Mouse (Mus musculus) T-cell, adult 2 months (primary cell): ENCODE measurements around the gene B230104I21Rik.

Experiments used
- DNase-seq: peaks from one replicate; pipeline ENCODE4 v3.0.0; 2022; ENCODE audit warnings: low spot score

Gene B230104I21Rik

DNA sequence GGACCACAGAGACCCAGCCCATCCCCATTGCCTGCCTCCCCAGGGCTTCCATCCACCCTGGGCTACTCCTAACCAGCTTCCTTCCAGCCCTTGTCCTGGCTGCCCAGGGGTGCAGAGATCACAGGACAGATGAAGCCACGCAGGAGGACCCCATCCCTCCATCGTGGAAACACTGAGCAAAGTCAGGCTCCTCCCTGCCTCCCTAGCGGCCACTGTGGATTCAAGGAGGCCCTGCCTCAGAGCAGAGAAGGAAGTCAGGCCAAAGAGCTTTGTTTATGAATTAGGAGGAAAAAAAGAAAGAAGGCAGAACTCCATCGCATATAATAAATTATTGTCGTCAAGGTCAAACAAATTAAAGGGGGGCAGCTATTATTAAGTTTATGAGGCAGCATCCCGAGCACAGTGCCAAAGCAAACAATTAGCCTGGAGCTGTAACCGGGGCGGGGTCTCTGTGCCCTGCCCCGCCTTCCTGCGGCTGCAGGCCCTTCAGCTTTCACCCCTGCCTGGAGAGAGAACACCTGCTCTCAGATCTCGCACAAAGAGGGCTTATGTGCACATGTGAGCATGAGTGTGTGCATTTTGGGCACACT is 12.4 kb downstream of the B230104I21Rik start:
- no peak for DNase-seq

DNA sequence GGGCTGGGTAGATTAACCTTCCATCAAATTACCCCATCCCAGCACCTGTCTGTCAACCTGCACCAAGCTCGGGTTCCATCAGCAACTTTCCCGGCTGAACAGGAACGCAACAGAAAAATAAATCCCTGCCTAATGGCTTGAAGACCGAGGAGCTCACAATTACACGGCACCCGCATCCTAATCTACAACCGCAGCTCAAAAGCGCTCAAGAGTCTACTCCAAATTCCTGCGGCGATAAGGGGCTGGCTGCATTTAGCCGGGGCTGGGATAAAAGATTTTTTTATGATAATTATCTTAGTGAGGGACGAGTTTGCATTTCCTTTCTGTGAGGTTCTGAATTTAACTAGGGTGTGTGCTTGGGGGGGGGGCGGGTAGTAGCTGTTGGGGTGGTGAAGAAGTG is 16.3 kb downstream of the B230104I21Rik start:
- DNase-seq: no peak

DNA sequence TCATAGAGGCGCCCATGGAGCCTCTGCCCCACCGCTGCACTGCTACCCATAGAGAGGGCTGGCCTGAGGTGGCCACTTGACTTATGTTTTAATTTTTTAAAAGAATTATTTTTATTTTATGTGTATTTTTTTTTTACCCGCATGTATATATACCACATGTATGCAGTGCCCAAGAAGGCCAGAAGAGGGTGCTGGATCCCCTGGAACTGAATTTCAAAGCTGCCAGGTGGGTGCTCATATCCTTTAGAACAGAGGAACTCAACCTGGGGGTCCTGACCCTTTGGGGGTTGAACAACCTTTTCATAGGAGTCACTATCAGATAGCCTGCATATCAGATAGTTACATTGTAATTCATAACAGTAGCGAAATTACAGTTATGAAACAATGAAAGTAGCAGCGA is 19.5 kb downstream of the B230104I21Rik start:
- no peak for DNase-seq

DNA sequence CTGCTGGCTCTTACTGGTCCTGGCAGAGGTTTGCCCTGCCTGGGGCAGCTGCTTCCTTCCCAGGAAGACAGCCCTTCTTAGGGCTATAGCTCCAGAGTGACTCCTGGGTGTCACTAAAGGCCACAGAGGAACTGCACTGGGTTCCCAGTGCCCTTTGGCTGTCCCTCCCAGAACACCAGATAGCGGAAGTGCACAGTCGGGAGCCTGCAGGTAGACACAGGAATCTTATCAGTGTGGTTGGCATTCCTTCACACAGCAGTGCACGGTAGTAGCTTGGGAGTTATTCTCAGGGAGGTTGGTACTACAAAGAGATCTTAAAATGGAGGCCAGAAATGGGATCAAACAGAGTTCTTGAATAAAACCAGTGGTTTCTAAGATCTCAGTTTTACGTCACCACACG is 22.4 kb downstream of the B230104I21Rik start:
- DNase-seq: no peak

- DNase-seq: no peak
Observed at GRCm38 (mm10) chr4:154358816-154359215, 22.9 kb downstream of the B230104I21Rik start.

GRCm38 (mm10) chr4:154359762-154360300 is 23.9 kb downstream of the B230104I21Rik start:
- no peak for DNase-seq

DNA sequence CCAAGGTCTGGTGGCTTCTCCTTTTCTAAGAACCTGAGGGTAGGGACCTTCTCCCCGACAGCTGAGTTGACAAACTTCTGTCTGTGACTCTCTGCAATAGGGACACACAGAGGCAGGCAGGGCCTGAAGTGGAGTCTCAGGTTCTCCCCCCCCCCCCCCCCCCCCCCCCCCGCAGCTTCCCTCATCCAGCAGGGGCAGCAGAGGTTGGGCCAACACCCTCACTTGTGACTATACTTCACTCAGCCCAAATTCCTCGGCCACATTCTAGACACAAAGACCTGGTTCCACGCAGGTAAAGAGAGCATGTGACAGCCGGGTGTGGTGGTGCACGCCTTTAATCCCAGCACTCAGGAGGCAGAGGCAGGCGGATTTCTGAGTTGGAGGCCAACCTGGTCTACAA is 24.5 kb downstream of the B230104I21Rik start:
- no peak for DNase-seq

DNA sequence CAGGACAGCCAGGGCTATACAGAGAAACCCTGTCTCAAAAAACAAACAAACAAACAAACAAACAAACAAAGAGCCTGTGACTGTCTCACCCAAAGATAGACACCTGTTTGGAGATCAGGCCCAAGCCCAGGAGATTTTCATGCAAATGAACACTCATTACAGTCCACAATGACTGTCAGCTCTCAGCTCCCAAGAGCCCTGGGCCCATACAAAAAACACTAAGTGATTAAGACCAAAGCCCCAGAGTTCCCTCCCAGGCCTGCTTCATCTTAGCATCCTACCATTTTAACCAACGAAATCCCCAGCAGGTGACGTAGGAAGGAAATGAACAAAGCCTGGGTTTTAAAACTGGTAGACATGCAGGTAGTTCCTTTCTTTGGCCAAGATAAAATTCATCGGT is 24.9 kb downstream of the B230104I21Rik start:
- DNase-seq: no peak

DNA sequence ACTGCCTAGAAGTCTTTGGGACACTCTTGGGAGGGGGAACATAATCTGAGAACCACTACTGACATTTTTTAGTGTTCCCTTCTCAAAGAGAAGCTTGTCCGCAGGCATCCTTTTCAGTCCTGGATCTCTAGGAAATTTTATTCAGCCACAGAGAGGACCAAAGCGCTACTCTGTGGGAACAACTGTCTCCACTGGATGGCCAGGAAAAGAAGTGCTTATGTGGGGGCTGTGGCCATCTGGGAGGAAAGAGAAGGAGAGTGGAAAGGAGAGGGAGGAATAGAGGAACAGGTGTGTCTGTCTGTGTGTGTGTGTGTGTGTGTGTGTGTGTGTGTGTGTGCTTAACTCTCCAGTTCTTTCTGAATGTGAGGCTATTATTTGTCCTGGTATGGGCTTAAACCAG is 28.8 kb downstream of the B230104I21Rik start:
- DNase-seq: no peak

- DNase-seq: no peak
Observed at GRCm38 (mm10) chr4:154366836-154367235, 30.9 kb downstream of the B230104I21Rik start.

GRCm38 (mm10) chr4:154369089-154369488 is 33.2 kb downstream of the B230104I21Rik start:
- DNase-seq: no peak

GRCm38 (mm10) chr4:154370841-154371240 is 34.9 kb downstream of the B230104I21Rik start:
- DNase-seq: no peak

- DNase-seq: no peak
Observed at GRCm38 (mm10) chr4:154371542-154372247, 35.8 kb downstream of the B230104I21Rik start.

GRCm38 (mm10) chr4:154375939-154376625 is 40.2 kb downstream of the B230104I21Rik start:
- peak; percentile 58 for DNase-seq

DNA sequence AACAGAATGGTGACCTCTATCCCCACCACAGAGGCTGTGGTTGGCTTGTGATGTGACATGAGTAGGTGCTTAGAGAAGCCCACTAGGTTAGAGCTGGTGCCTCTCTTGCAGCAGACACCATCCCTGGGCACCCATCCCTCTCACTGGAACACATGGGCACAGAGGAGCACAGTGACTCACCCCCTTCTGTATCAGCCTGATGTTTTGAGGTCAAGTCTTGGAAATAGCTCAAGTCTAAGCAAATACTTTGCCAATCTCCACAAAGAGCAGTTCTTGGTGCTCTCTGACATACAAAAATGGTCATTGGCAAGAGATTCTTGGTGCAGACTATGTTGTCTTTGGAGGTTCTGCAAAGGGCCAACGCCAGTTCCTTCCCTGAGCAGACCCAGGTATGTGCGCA is 42.9 kb downstream of the B230104I21Rik start:
- no peak for DNase-seq

GRCm38 (mm10) chr4:154385208-154385607 is 49.3 kb downstream of the B230104I21Rik start:
- no peak for DNase-seq

GRCm38 (mm10) chr4:154385918-154386317 is 50.0 kb downstream of the B230104I21Rik start:
- no peak for DNase-seq

GRCm38 (mm10) chr4:154386810-154387209 is 50.9 kb downstream of the B230104I21Rik start:
- no peak for DNase-seq

- DNase-seq: no peak
Observed at GRCm38 (mm10) chr4:154389641-154390040, 53.7 kb downstream of the B230104I21Rik start.

- DNase-seq: no peak
Observed at GRCm38 (mm10) chr4:154390333-154391080, 54.6 kb downstream of the B230104I21Rik start.

DNA sequence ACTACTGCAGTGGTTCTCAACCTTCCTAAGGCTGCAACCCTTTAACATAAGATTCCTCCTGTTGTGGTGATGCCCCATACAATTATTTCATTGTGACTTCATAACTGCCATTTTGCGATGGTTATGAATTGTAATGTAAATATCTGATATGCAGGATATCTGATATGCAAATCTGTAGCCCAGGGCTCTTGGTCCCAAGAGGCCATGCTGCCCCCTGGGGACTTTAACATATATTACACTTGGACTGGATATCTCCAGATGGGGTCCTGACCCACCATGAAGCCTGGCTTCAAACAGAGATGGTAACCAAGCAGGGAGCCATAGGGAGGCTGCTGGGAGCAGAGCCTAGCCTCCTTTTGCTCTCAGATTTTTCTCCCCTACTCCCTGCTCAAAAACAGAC is 56.7 kb downstream of the B230104I21Rik start:
- peak; percentile 11 for DNase-seq
